In the genomic region with DNA sequence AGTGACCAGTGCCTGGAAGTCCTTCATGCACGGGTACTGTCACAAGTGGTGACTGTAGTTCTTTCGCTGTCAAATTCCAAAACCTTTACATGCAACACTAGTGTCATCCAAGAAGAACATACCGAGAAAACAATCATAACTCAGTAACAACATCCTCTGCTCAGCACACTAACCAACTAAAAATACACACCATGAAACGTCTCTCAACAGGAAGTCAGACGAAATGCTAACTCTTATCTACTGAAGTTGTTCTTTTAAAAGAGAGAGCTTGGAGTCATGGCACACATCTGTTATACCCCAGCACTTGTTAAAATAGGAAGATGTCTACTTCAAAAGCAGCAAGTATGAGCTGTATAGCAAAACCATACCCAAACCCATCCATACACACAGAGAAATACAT, we compare ENCODE assay signal across 23 mouse cellular contexts. TPM values are rescaled to one million over a fixed set of nuclear protein-coding genes. Genes with fewer than 3 reads are reported as not detected.
DNase-seq lines count a peak whose midpoint lies in the region; ATAC-seq lines count a peak whose summit lies in the region.
"Had no signal": no experiment of that assay in that cellular context is flagged by ENCODE, and none has a peak within 500 bp of the region (broad histone marks: within the 10 kb centered on the region; RNA-seq: fewer than 3 reads in every experiment).

No protein-coding gene starts in this region.

- H3K27me3 ChIP-seq in heart, embryonic 16.5 days (ENCODE audit: control insufficient read depth, insufficient read depth, low read length), result no peaks in the 10 kb centered on the region
- H3K27me3 ChIP-seq: CH12.LX; embryonic facial prominence, embryonic 12.5 days; hindbrain, embryonic 13.5 days; limb, embryonic 12.5 days; midbrain, embryonic 12.5 days; stomach, embryonic 15.5 days had no signal

- H3K27ac ChIP-seq in heart, embryonic 16.5 days (ENCODE audit: low read length), result peak overlapping the region; percentile 73
- H3K27ac ChIP-seq: embryonic facial prominence, embryonic 12.5 days; heart, embryonic 10.5 days; hindbrain, embryonic 13.5 days; layer of hippocampus, adult 2 months; limb, embryonic 12.5 days; midbrain, embryonic 12.5 days; stomach, embryonic 15.5 days had no signal

- H3K9me3 ChIP-seq in heart, embryonic 16.5 days (replicated peaks; ENCODE audit: control insufficient read depth, low read length), result no peaks in the 10 kb centered on the region
- H3K9me3 ChIP-seq: embryonic facial prominence, embryonic 12.5 days; heart, embryonic 10.5 days; hindbrain, embryonic 13.5 days; midbrain, embryonic 12.5 days; stomach, embryonic 15.5 days had no signal

- no peak; the same call in 1 of the 2 replicates for ATAC-seq in heart, embryonic 16.5 days (replicated peaks; ENCODE audit: extremely low read depth, insufficient read depth, low FRiP score)
- peak; percentile 60 for ATAC-seq in inflammation-experienced regulatory T-cells, adult 6 months
- ATAC-seq: liver, postnatal 0 days had no signal

- H3K9ac ChIP-seq in heart, embryonic 16.5 days (ENCODE audit: low read length), result no peak overlapping the region
- H3K9ac ChIP-seq: embryonic facial prominence, embryonic 12.5 days; hindbrain, embryonic 13.5 days; limb, embryonic 12.5 days; liver, postnatal 0 days; midbrain, embryonic 12.5 days; stomach, embryonic 15.5 days had no signal

- DNase-seq in heart, adult 11 months, result peak; percentile 15
- no peak for DNase-seq in heart, postnatal 4 days
- DNase-seq in heart, adult 9 months (ENCODE audit: low spot score in 2 of 2), result no peak
- peak; percentile 50 for DNase-seq in CD4-positive, CD25-positive, alpha-beta regulatory T cell, adult 2 months (ENCODE audit: low read depth, low spot score)
- no peak for DNase-seq in layer of hippocampus, adult 18-20 months (ENCODE audit: low spot score in 2 of 2)
- DNase-seq: cerebellum, adult 11-12 months had no signal

- H3K36me3 ChIP-seq in heart, embryonic 16.5 days (ENCODE audit: control insufficient read depth, insufficient read depth), result no peaks in the 10 kb centered on the region
- H3K36me3 ChIP-seq: embryonic facial prominence, embryonic 12.5 days; midbrain, embryonic 12.5 days; stomach, embryonic 15.5 days had no signal

- peaks cover 34% of the 10 kb centered on the region for H3K4me1 ChIP-seq in heart, embryonic 16.5 days (ENCODE audit: control insufficient read depth, insufficient read depth, low read length)
- H3K4me1 ChIP-seq: embryonic facial prominence, embryonic 12.5 days; hindbrain, embryonic 13.5 days; limb, embryonic 12.5 days; midbrain, embryonic 12.5 days; stomach, embryonic 15.5 days had no signal

- no peak overlapping the region for H3K4me3 ChIP-seq in heart, embryonic 16.5 days (ENCODE audit: low read length)
- H3K4me3 ChIP-seq: embryonic facial prominence, embryonic 12.5 days; heart, embryonic 10.5 days; hindbrain, embryonic 13.5 days; layer of hippocampus, adult 2 months; limb, embryonic 12.5 days; midbrain, embryonic 12.5 days; stomach, embryonic 15.5 days had no signal

- H3K4me2 ChIP-seq in heart, embryonic 16.5 days (ENCODE audit: low read depth, low read length), result peak overlapping the region; percentile 40
- H3K4me2 ChIP-seq: embryonic facial prominence, embryonic 12.5 days; hindbrain, embryonic 13.5 days; limb, embryonic 12.5 days; liver, embryonic 11.5 days; midbrain, embryonic 12.5 days; stomach, embryonic 15.5 days had no signal

- WGBS in heart, embryonic 16.5 days, result 25% methylated on average over 5 of the region's 5 CpGs

RNA-seq across cellular contexts. Expression of gene Mcam, which starts 47.3 kb away (rescaled TPM):
- 100 to 1,000 TPM; 204 to 213 TPM for total RNA-seq in heart, postnatal 4 days (2021)
- polyA plus RNA-seq in heart, embryonic 16.5 days (2015; fragmentation: Nextera tagmentation; extraction: Ambion mirVana), result 104 and 111 TPM in 2 replicates
- polyA plus RNA-seq in inflammation-experienced regulatory T-cells, adult 6 months (2017; shearing (Covaris generic)), result under 1 TPM in 1 of 3 experiments, not detected in 2; 0.69 TPM
- total RNA-seq in layer of hippocampus, adult 18-20 months (2021), result 10 to 100 TPM in 1 of 2 experiments, 1 to 10 TPM in 1; 7.9 to 11.3 TPM
- polyA plus RNA-seq: G1E had no signal

RNA-seq across cellular contexts. Expression of gene Cbl, which starts 52.3 kb away (rescaled TPM):
- 10 to 100 TPM; 28.5 to 28.8 TPM for total RNA-seq in heart, postnatal 4 days (2021)
- 12.6 and 13.0 TPM in 2 replicates for polyA plus RNA-seq in heart, embryonic 16.5 days (2015; fragmentation: Nextera tagmentation; extraction: Ambion mirVana)
- 10 to 100 TPM; 17.9 to 31.2 (median 19.8) TPM for polyA plus RNA-seq in inflammation-experienced regulatory T-cells, adult 6 months (2017; shearing (Covaris generic))
- total RNA-seq in layer of hippocampus, adult 18-20 months (2021), result 10 to 100 TPM; 59.8 to 66.3 TPM

RNA-seq across cellular contexts. Expression of gene Ccdc153, which starts 58.9 kb away (rescaled TPM):
- total RNA-seq in heart, postnatal 4 days (2021), result not detected
- 0.88 and 2.5 TPM in 2 replicates for polyA plus RNA-seq in heart, embryonic 16.5 days (2015; fragmentation: Nextera tagmentation; extraction: Ambion mirVana)
- polyA plus RNA-seq in inflammation-experienced regulatory T-cells, adult 6 months (2017; shearing (Covaris generic)), result not detected
- total RNA-seq in layer of hippocampus, adult 18-20 months (2021), result 1 to 10 TPM; 4.7 to 6.1 TPM
- total RNA-seq: CH12.LX; G1E; gastrocnemius, adult 8-10 months; neutrophil, adult 5-6 weeks had no signal
- polyA plus RNA-seq: embryonic facial prominence, embryonic 12.5 days; forebrain, embryonic 11.5 days; G1E; heart, embryonic 10.5 days; hindbrain, embryonic 13.5 days; intestine, embryonic 14.5 days; limb, embryonic 12.5 days; liver, embryonic 11.5 days; liver, postnatal 0 days; midbrain, embryonic 12.5 days had no signal

Comparison
In these comparisons a context has a peak if more than half of its experiments do, and no peak if none do; other contexts are left out.
1. DNase-seq: peak in heart, adult 11 months (single experiment) and CD4-positive, CD25-positive, alpha-beta regulatory T cell, adult 2 months (single experiment); none in heart, postnatal 4 days (single experiment), heart, adult 9 months (0 of 2) and layer of hippocampus, adult 18-20 months (0 of 2).
2. RNA of gene Mcam, which starts 47.3 kb away (total RNA-seq): 204 to 213 TPM in heart, postnatal 4 days; 7.9 to 11.3 TPM in layer of hippocampus, adult 18-20 months; every median in the first group is over 10 times any median in the second.
3. RNA of gene Ccdc153, which starts 58.9 kb away (total RNA-seq): 4.7 to 6.1 TPM in layer of hippocampus, adult 18-20 months; not detected in heart, postnatal 4 days; every median in the first group is over 4 times any median in the second.